Mouse (Mus musculus): ENCODE measurements around the gene BC024978. TPM values are rescaled to one million over a fixed set of nuclear protein-coding genes. Genes with fewer than 3 reads are reported as not detected.

Gene BC024978
- 2.8 and 3.4 TPM in 2 replicates for polyA plus RNA-seq (2012; rRNA removed)

GRCm38 (mm10) chr7:27195681-27196611 is at the start of gene BC024978, which contains the start of gene Snrpa:
Gene BC024978, plus strand, starts transcription at chr7:27195781.
Gene Snrpa, minus strand, starts transcription at chr7:27196271.

GRCm38 (mm10) chr7:27153205-27153764 is 42.3 kb upstream of the BC024978 start, which contains the start of gene Cyp2t4:
Gene Cyp2t4, plus strand, starts transcription at chr7:27153714.

GRCm38 (mm10) chr7:27166614-27167474 is 28.7 kb upstream of the BC024978 start, which contains the start of gene Egln2:
Gene Egln2, minus strand, starts transcription at chr7:27166802.

GRCm38 (mm10) chr7:27178324-27179216 is 17.0 kb upstream of the BC024978 start, which contains the start of gene Rab4b:
Gene Rab4b, minus strand, starts transcription at chr7:27178896.

GRCm38 (mm10) chr7:27180837-27181695 is 14.5 kb upstream of the BC024978 start, which contains the start of the genes Gm21983 and Mia:
Gene Gm21983, minus strand, starts transcription at chr7:27181086.
Gene Mia, minus strand, starts transcription at chr7:27181157.

GRCm38 (mm10) chr7:27228281-27228821 is 32.8 kb downstream of the BC024978 start, which contains the start of gene Itpkc:
Gene Itpkc, minus strand, starts transcription at chr7:27228661.

GRCm38 (mm10) chr7:27232781-27233281 is 37.2 kb downstream of the BC024978 start, which contains the start of gene Coq8b:
Gene Coq8b, plus strand, starts transcription at chr7:27233023.

GRCm38 (mm10) chr7:27258205-27258899 is 62.8 kb downstream of the BC024978 start, which contains the start of gene Numbl:
Gene Numbl, plus strand, starts transcription at chr7:27258433.

Other genes with a start within 250 kb of the BC024978 start
- gene Cyp2a12, start 166.7 kb upstream of the BC024978 start, polyA plus RNA-seq (2012; rRNA removed) = 63.9 and 66.1 TPM in 2 replicates
- gene Cyp2f2, start 75.9 kb upstream of the BC024978 start, polyA plus RNA-seq (2012; rRNA removed) = 29.3 and 40.1 TPM in 2 replicates
- not detected in 2 replicates for gene Cyp2t4, start 42.1 kb upstream of the BC024978 start, polyA plus RNA-seq (2012; rRNA removed)
- 30.1 and 33.4 TPM in 2 replicates for gene Egln2, start 29.0 kb upstream of the BC024978 start, polyA plus RNA-seq (2012; rRNA removed)
- 19.7 and 20.3 TPM in 2 replicates for gene Rab4b, start 16.9 kb upstream of the BC024978 start, polyA plus RNA-seq (2012; rRNA removed)
- 0.23 TPM in 1 of 2 replicates, not detected in the other for gene Gm21983, start 14.7 kb upstream of the BC024978 start, polyA plus RNA-seq (2012; rRNA removed)
- gene Mia, start 14.6 kb upstream of the BC024978 start, polyA plus RNA-seq (2012; rRNA removed) = 0.45 and 1.1 TPM in 2 replicates
- gene Snrpa, start 490 bp downstream of the BC024978 start, polyA plus RNA-seq (2012; rRNA removed) = 68.3 and 71.2 TPM in 2 replicates
- gene Itpkc, start 32.9 kb downstream of the BC024978 start, polyA plus RNA-seq (2012; rRNA removed) = 2.2 TPM in 2 replicates
- 15.1 and 15.2 TPM in 2 replicates for gene Coq8b, start 37.2 kb downstream of the BC024978 start, polyA plus RNA-seq (2012; rRNA removed)
- 2.5 TPM in 2 replicates for gene Numbl, start 62.7 kb downstream of the BC024978 start, polyA plus RNA-seq (2012; rRNA removed)
- gene Ltbp4, start 141.9 kb downstream of the BC024978 start, polyA plus RNA-seq (2012; rRNA removed) = 7.8 and 10.3 TPM in 2 replicates
- 13.2 and 13.6 TPM in 2 replicates for gene Shkbp1, start 160.2 kb downstream of the BC024978 start, polyA plus RNA-seq (2012; rRNA removed)
- gene Gm20479, start 161.6 kb downstream of the BC024978 start, polyA plus RNA-seq (2012; rRNA removed) = 0.29 TPM in 1 of 2 replicates, not detected in the other